Mouse (Mus musculus) forebrain, embryonic 10.5 days (tissue): ENCODE results near the gene Ninj2. TPM values are rescaled to one million over a fixed set of nuclear protein-coding genes. Genes with fewer than 3 reads are reported as not detected.

Experiments
- DNase-seq: peaks from one replicate; pipeline ENCODE4 v3.0.0-alpha.2; 2017; ENCODE audit warnings: low spot score; ENCODE audit errors: extremely low spot score
- H3K27ac ChIP-seq: fragments of 300-500 bp; sonication (generic); 2 replicates; pipeline ENCODE4 v1.5.1; 2016; ENCODE audit warnings: mild to moderate bottlenecking
- H3K27me3 ChIP-seq: fragments of 300-500 bp; sonication (generic); 2 replicates; pipeline ENCODE4 v1.6.1; 2016; ENCODE audit warnings: mild to moderate bottlenecking; ENCODE audit not compliant: poor library complexity, severe bottlenecking
- H3K36me3 ChIP-seq: fragments of 300-500 bp; sonication (generic); replicated peaks from 2 replicates; pipeline ENCODE4 v1.6.1; 2016; ENCODE audit warnings: mild to moderate bottlenecking, moderate library complexity
- H3K4me1 ChIP-seq: fragments of 300-500 bp; sonication (generic); 2 replicates; pipeline ENCODE4 v1.6.1; 2016
- H3K4me3 ChIP-seq: fragments of 300-500 bp; sonication (generic); 2 replicates; pipeline ENCODE4 v1.5.1; 2016; ENCODE audit warnings: mild to moderate bottlenecking, moderate library complexity
- H3K9me3 ChIP-seq: fragments of 300-500 bp; sonication (generic); 2 replicates; pipeline ENCODE4 v1.6.1; 2016; ENCODE audit warnings: mild to moderate bottlenecking, moderate library complexity
- WGBS: fragments of 180-500 bp; shearing (Covaris S2); methylation state at CpG from one replicate; pipeline ENCODE4 v1.1.7; 2016; 5-methylcytosine and 5-hydroxymethylcytosine counted together
- polyA plus RNA-seq: library from polyadenylated mRNA; unstranded; fragments of >200 nt; fragmentation: Nextera tagmentation; extraction: Ambion mirVana; gene quantifications from 2 replicates; pipeline ENCODE4 v1.2.1, GENCODE M21; 2016

Ninj2 gene
- not detected in 2 replicates for polyA plus RNA-seq

GRCm38 (mm10) chr6:120093100-120093499 is at the start of gene Ninj2:
Gene Ninj2 (plus strand): TSS chr6:120093350.
- no peak for DNase-seq
- H3K9me3 ChIP-seq: no peaks in the 10 kb centered on the region
- peaks cover 14% of the 10 kb centered on the region for H3K4me1 ChIP-seq
- H3K27ac ChIP-seq: 0 out of 2 replicates have a peak within 1 kb of the TSS, but pooled peaks have one; percentile 15
- no peak within 1 kb of the TSS for H3K4me3 ChIP-seq
- 78% methylated on average over 11 of the region's 11 CpGs for whole genome bisulfite sequencing
- H3K27me3 ChIP-seq: no peaks in the 10 kb centered on the region
- H3K36me3 ChIP-seq: no peaks in the 10 kb centered on the region

DNA sequence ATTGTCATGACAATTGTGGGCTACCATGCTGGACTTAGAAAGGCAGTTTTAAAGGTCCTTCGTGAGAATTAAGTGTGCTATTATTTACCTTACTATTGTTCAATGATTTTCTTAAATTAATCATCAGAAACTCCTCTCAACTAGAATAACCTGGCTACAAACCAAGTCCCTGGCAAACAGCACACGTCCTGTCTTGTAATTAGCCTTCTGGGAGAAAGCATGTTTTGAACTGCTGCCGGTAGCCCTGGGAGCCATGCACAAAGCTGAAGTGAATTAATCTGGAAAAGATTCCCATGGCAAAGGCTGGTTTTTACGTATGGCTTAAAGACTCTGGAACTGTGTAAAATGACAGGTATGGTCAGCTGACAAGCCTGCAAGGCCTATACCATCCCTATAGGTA is 47.7 kb upstream of the Ninj2 start:
- Histone ChIP-seq H3K27ac (no peak overlapping the region), H3K27me3 (peaks cover 4% of the 10 kb centered on the region; the same call in 1 of the 2 replicates), H3K36me3 (no peaks in the 10 kb centered on the region), H3K9me3 (no peaks in the 10 kb centered on the region), H3K4me1 (no peaks in the 10 kb centered on the region), H3K4me3 (no peak overlapping the region)
- DNase-seq: no peak
- WGBS: 82% methylated on average over 4 of the region's 4 CpGs

DNA sequence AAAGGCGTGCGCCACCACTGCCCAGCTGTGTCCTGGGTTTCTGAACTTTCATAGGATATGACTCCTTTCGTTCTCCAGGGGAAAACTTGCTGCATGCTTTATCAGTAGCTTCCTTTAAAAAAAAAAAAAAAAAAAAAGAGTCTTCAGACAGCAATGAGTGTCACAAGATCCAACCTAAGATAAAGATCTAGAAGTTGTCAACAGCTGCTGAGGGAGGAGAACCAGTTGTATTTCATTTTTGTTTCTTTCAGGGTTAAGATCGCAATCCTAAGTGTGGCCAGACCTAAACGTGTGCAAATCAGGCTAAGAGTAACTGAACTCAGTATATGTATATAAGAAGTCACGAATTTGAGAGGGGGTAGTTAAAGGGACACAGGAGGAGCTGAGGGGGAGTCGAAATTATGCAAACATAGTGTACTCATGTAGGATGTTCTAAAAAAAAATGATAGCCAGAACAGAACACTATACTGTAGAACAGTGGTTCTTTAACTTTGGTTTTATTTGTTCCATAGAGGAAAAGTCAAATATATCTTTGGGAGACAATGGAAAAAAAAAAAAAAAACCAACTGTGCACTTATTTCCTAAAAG is 45.4 kb upstream of the Ninj2 start:
- DNase-seq: no peak
- 88% methylated on average over 7 of the region's 7 CpGs for WGBS
- no peak overlapping the region for H3K27ac ChIP-seq
- no peaks in the 10 kb centered on the region for H3K9me3 ChIP-seq
- no peaks in the 10 kb centered on the region for H3K27me3 ChIP-seq
- H3K36me3 ChIP-seq: no peaks in the 10 kb centered on the region
- no peaks in the 10 kb centered on the region for H3K4me1 ChIP-seq
- H3K4me3 ChIP-seq: no peak overlapping the region

DNA sequence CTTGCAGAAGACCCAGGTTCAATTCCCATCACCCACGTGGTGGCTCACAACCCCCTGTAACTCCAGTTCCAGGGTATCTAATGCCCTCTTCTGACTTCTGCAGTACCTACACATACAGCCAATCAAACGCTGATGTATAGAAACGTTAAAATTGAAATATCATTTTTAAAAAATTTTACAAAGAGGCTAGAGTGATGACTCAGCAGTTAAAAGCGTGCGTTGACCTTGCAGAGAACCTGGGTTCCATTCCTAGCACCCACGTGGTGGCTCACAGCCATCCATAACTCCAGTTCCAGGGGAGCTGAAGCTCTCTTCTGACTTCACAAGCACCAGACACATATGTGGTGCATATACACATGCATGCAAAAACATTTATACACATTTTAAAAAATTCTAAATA is 38.7 kb upstream of the Ninj2 start:
- no peak overlapping the region for H3K4me3 ChIP-seq
- WGBS: 87% methylated on average over 6 of the region's 6 CpGs
- no peaks in the 10 kb centered on the region for H3K27me3 ChIP-seq
- no peaks in the 10 kb centered on the region for H3K9me3 ChIP-seq
- DNase-seq: no peak
- H3K4me1 ChIP-seq: no peaks in the 10 kb centered on the region
- H3K27ac ChIP-seq: no peak overlapping the region
- no peaks in the 10 kb centered on the region for H3K36me3 ChIP-seq

GRCm38 (mm10) chr6:120055666-120056540 is 37.2 kb upstream of the Ninj2 start:
- Histone ChIP-seq H3K27me3 (no peaks in the 10 kb centered on the region), H3K27ac (no peak overlapping the region), H3K36me3 (no peaks in the 10 kb centered on the region), H3K4me1 (no peaks in the 10 kb centered on the region), H3K9me3 (no peaks in the 10 kb centered on the region), H3K4me3 (no peak overlapping the region)
- WGBS: 78% methylated on average over 2 of the region's 2 CpGs
- DNase-seq: no peak

GRCm38 (mm10) chr6:120062934-120063333 is 30.2 kb upstream of the Ninj2 start:
- Histone ChIP-seq H3K4me3 (no peak overlapping the region), H3K9me3 (no peaks in the 10 kb centered on the region), H3K27ac (no peak overlapping the region), H3K4me1 (no peaks in the 10 kb centered on the region), H3K27me3 (no peaks in the 10 kb centered on the region), H3K36me3 (no peaks in the 10 kb centered on the region)
- WGBS: 79% methylated on average over 5 of the region's 5 CpGs
- DNase-seq: no peak

- Histone ChIP-seq H3K27me3 (no peaks in the 10 kb centered on the region), H3K36me3 (no peaks in the 10 kb centered on the region), H3K27ac (no peak overlapping the region), H3K9me3 (no peaks in the 10 kb centered on the region), H3K4me3 (no peak overlapping the region), H3K4me1 (no peaks in the 10 kb centered on the region)
- DNase-seq: no peak
- 61% methylated on average over 2 of the region's 2 CpGs for whole genome bisulfite sequencing
Measured at GRCm38 (mm10) chr6:120064627-120065026, 28.5 kb upstream of the Ninj2 start.

GRCm38 (mm10) chr6:120065552-120066177 is 27.5 kb upstream of the Ninj2 start:
- no peaks in the 10 kb centered on the region for H3K4me1 ChIP-seq
- 73% methylated on average over 6 of the region's 6 CpGs for WGBS
- H3K27ac ChIP-seq: no peak overlapping the region
- H3K4me3 ChIP-seq: no peak overlapping the region
- peaks cover under 1% of the 10 kb centered on the region; the same call in 1 of the 2 replicates for H3K9me3 ChIP-seq
- no peaks in the 10 kb centered on the region for H3K27me3 ChIP-seq
- H3K36me3 ChIP-seq: no peaks in the 10 kb centered on the region
- DNase-seq: no peak

DNA sequence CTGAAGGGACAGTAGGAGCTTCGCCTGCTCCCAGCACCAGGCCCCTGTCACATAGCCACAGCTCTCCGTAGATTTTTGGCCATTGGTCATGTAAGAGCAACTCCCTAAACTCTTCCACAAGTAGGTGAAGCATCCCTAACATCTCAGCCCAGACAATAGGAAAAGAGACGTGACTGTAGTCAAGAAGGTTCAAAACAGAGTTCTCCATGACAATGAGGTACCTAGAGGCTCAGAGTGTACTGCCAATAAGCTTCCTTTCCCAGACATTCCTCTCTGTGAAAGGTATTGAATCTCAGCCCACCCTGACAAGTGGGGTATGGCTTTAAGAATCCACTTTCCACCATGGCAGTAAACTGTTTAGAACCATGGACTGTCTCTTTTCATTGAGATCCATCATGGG is 23.6 kb upstream of the Ninj2 start:
- H3K9me3 ChIP-seq: peaks cover 3% of the 10 kb centered on the region; the same call in 1 of the 2 replicates
- 79% methylated on average over 3 of the region's 3 CpGs for WGBS
- no peak for DNase-seq

DNA sequence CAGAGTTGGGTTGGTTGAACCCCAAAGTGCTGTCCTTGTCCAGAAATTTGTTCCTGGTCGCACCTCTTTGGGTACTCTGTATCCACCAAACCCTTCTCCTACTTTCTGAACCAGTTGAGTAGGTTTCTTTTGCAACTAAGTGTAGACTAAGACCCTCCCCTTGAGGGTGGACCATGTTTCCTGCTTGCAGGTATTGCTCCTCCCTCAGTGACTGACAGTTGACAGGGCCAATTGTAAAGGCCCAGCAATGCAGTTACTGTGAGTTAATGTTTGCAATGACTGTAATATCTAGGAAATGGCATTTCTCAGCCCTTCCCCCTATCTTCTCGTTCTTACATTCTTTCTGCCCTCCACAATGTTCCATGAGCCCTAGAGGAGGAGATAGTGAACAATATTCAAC is 20.5 kb upstream of the Ninj2 start:
- 79% methylated on average over 2 of the region's 2 CpGs for WGBS
- Histone ChIP-seq H3K9me3 (peaks cover 3% of the 10 kb centered on the region; the same call in 1 of the 2 replicates), H3K4me1 (no peaks in the 10 kb centered on the region), H3K36me3 (no peaks in the 10 kb centered on the region), H3K4me3 (no peak overlapping the region), H3K27me3 (no peaks in the 10 kb centered on the region), H3K27ac (no peak overlapping the region)
- no peak for DNase-seq

More for the DNA sequence above, 23.6 kb upstream of the Ninj2 start:
- Histone ChIP-seq H3K4me1 (no peaks in the 10 kb centered on the region), H3K27me3 (no peaks in the 10 kb centered on the region), H3K36me3 (no peaks in the 10 kb centered on the region), H3K4me3 (no peak overlapping the region), H3K27ac (no peak overlapping the region)

- Histone ChIP-seq H3K4me3 (no peak overlapping the region), H3K27ac (no peak overlapping the region), H3K9me3 (no peaks in the 10 kb centered on the region), H3K36me3 (no peaks in the 10 kb centered on the region), H3K4me1 (no peaks in the 10 kb centered on the region), H3K27me3 (no peaks in the 10 kb centered on the region)
- DNase-seq: no peak
- 89% methylated on average over 6 of the region's 6 CpGs for WGBS
Measured at GRCm38 (mm10) chr6:120076619-120077450, 16.3 kb upstream of the Ninj2 start.

- no peak for DNase-seq
- Histone ChIP-seq H3K4me3 (no peak overlapping the region), H3K27me3 (no peaks in the 10 kb centered on the region), H3K36me3 (no peaks in the 10 kb centered on the region), H3K9me3 (no peaks in the 10 kb centered on the region), H3K4me1 (no peaks in the 10 kb centered on the region), H3K27ac (no peak overlapping the region)
- WGBS: 90% methylated on average over 10 of the region's 10 CpGs
Measured at GRCm38 (mm10) chr6:120079547-120079946, 13.6 kb upstream of the Ninj2 start.
